Mouse (Mus musculus) kidney, embryonic 15.5 days (tissue): ENCODE measurements around the gene Gm42417. TPM values are rescaled to one million over a fixed set of nuclear protein-coding genes. Genes with fewer than 3 reads are reported as not detected.
A peak's percentile ranks its signal among the peaks of the same experiment; 100 is the strongest.

ENCODE experiments used
- ATAC-seq: fragments of 200-750 bp; cut with Nextera tagmentation; replicated peaks from 2 replicates; pipeline ENCODE4 v1.8.0; 2017; ENCODE audit warnings: moderate TSS enrichment; ENCODE audit not compliant: low FRiP score
- H3K27ac ChIP-seq: fragments of 300-500 bp; sonication (generic); 2 replicates; pipeline ENCODE4 v1.5.1; 2015; ENCODE audit warnings: mild to moderate bottlenecking, inconsistent platforms
- H3K27me3 ChIP-seq: fragments of 300-500 bp; sonication (generic); 2 replicates; pipeline ENCODE4 v1.6.1; 2015; ENCODE audit warnings: inconsistent platforms
- H3K36me3 ChIP-seq: fragments of 300-500 bp; sonication (generic); 2 replicates; pipeline ENCODE4 v1.6.1; 2015; ENCODE audit warnings: inconsistent platforms
- H3K4me1 ChIP-seq: fragments of 300-500 bp; sonication (generic); 2 replicates; pipeline ENCODE4 v1.6.1; 2015; ENCODE audit warnings: inconsistent platforms
- H3K4me2 ChIP-seq: fragments of 300-500 bp; sonication (generic); 2 replicates; pipeline ENCODE4 v1.6.1; 2015; ENCODE audit warnings: moderate library complexity, mild to moderate bottlenecking, inconsistent platforms
- H3K4me3 ChIP-seq: fragments of 300-500 bp; sonication (generic); replicated peaks from 2 replicates; pipeline ENCODE4 v1.5.1; 2015; ENCODE audit warnings: mild to moderate bottlenecking, inconsistent platforms
- H3K9ac ChIP-seq: fragments of 300-500 bp; sonication (generic); 2 replicates; pipeline ENCODE4 v1.6.1; 2015; ENCODE audit warnings: mild to moderate bottlenecking, inconsistent platforms
- H3K9me3 ChIP-seq: fragments of 300-500 bp; sonication (generic); replicated peaks from 2 replicates; pipeline ENCODE4 v1.6.1; 2016; ENCODE audit warnings: inconsistent platforms
- WGBS: fragments of 180-500 bp; shearing (Covaris S2); methylation state at CpG from one replicate; pipeline ENCODE4 v1.1.7; 2015; ENCODE audit warnings: mixed read lengths; 5-methylcytosine and 5-hydroxymethylcytosine counted together
- polyA plus RNA-seq: library from polyadenylated mRNA; unstranded; fragments of >200 nt; fragmentation: Nextera tagmentation; extraction: Ambion mirVana; gene quantifications from 2 replicates; pipeline ENCODE4 v1.2.1, GENCODE M21; 2015

The Gm42417 gene
- polyA plus RNA-seq = 0.32 and 0.75 TPM in 2 replicates

DNA sequence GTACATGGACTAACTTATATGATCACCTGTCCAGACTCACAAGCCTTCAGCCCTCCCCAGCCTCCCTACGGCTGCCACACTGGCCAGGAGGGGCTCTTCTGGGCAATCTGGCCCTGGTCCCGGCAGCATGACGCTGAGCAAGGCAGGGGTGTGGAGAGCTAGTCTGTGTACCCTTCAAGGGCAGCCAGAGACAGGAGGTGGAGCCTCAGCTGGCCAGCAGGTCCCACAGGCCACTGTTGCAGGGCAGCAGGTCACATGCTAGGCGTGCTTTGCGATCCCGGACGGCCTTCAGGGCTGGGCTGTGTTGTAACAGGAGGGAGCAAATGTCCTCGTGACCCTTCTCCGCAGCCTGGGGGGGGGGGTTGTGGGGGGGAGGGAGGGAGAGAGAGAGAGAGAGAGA lies at the start of gene Gm42417:
TSS of gene Gm42417 (minus strand) at position 244 of the 400 bp plus-strand sequence.
- H3K9me3 ChIP-seq = no peaks in the 10 kb centered on the region

GRCm38 (mm10) chr1:36587860-36588259 lies 48.6 kb upstream of the Gm42417 start:
- Histone ChIP-seq H3K9me3 (no peaks in the 10 kb centered on the region), H3K27me3 (no peaks in the 10 kb centered on the region), H3K4me1 (peaks cover 64% of the 10 kb centered on the region), H3K27ac (peak overlapping the region; percentile 81; the same call in 1 of the 2 replicates), H3K36me3 (no peaks in the 10 kb centered on the region), H3K4me2 (no peak overlapping the region), H3K4me3 (no peak overlapping the region), H3K9ac (no peak overlapping the region)
- WGBS = 91% methylated on average over 6 of the region's 6 CpGs
- no peak for ATAC-seq

More for the DNA sequence above, at the start of gene Gm42417:
- 0 out of 2 replicates have a peak, but pooled peaks cover 1% of the 10 kb centered on the region for H3K4me1 ChIP-seq
- H3K4me3 ChIP-seq = no peak within 1 kb of the TSS
- WGBS = 40% methylated on average over 9 of the region's 9 CpGs
- H3K36me3 ChIP-seq = peaks cover 59% of the 10 kb centered on the region
- ATAC-seq = no peak; the same call in 1 of the 2 replicates
- no peak within 1 kb of the TSS for H3K4me2 ChIP-seq
- H3K9ac ChIP-seq = no peak within 1 kb of the TSS
- no peak within 1 kb of the TSS for H3K27ac ChIP-seq
- no peaks in the 10 kb centered on the region for H3K27me3 ChIP-seq

GRCm38 (mm10) chr1:36586288-36586687 lies 47.1 kb upstream of the Gm42417 start:
- no peak for ATAC-seq
- Histone ChIP-seq H3K9me3 (no peaks in the 10 kb centered on the region), H3K27ac (no peak overlapping the region), H3K27me3 (no peaks in the 10 kb centered on the region), H3K4me3 (no peak overlapping the region), H3K4me1 (peaks cover 69% of the 10 kb centered on the region), H3K9ac (no peak overlapping the region), H3K4me2 (no peak overlapping the region), H3K36me3 (no peaks in the 10 kb centered on the region)
- 19% methylated on average over 4 of the region's 4 CpGs for WGBS

- Histone ChIP-seq H3K4me1 (peaks cover 72% of the 10 kb centered on the region), H3K27me3 (no peaks in the 10 kb centered on the region), H3K9me3 (no peaks in the 10 kb centered on the region), H3K4me2 (no peak overlapping the region), H3K36me3 (no peaks in the 10 kb centered on the region), H3K9ac (no peak overlapping the region), H3K27ac (no peak overlapping the region), H3K4me3 (no peak overlapping the region)
- WGBS = 72% methylated on average over 8 of the region's 8 CpGs
- no peak for ATAC-seq
Measured at GRCm38 (mm10) chr1:36583408-36584116, 44.3 kb upstream of the Gm42417 start.

DNA sequence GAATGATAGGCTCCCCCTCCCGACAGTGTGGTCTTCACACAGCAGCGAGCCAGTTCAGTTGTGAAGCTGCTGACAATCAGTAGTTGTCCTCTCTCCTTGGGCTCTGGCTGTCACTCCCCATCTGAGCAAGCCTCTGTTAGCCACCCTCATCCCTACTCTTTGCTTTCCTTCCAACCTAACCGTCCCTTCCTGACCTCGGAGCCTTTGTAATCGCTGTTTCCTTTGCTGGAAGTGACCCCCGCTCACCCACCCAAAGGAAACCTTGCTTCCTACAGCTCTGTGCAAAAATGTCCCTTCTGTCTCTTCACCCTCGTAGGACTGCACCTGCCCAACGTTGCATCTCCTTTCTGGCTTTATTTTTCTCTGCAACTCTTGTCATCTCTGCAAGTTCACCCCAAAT lies 43.0 kb upstream of the Gm42417 start:
- Histone ChIP-seq H3K27me3 (no peaks in the 10 kb centered on the region), H3K4me1 (peaks cover 75% of the 10 kb centered on the region)
- no peak for ATAC-seq

DNA sequence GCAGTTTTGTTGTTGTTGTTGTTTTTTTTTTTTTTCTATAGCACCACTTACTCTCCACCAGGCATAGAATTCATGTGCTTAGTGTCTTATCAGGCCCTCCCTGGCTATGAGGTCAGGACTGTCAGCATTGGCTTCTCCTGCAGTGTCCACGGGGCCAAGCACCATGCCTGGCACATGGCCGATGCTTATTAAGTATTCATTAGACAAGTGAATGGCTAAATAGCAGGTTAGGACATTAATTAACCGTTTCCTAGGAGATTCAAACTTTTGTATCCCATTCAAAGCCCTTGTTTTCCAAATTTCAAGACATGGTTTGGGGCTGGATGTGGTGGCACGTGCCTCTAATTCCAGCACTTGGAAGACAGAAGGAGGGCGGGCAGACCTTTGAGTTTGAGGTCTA lies 42.0 kb upstream of the Gm42417 start:
- H3K27ac ChIP-seq = peak overlapping the region; percentile 95
- WGBS = 72% methylated on average over 5 of the region's 5 CpGs
- no peak overlapping the region for H3K4me2 ChIP-seq
- H3K4me3 ChIP-seq = no peak overlapping the region
- no peaks in the 10 kb centered on the region for H3K9me3 ChIP-seq
- no peaks in the 10 kb centered on the region for H3K36me3 ChIP-seq
- H3K9ac ChIP-seq = no peak overlapping the region
- H3K4me1 ChIP-seq = peaks cover 78% of the 10 kb centered on the region
- no peak for ATAC-seq
- no peaks in the 10 kb centered on the region for H3K27me3 ChIP-seq

More for the DNA sequence above, 43.0 kb upstream of the Gm42417 start:
- H3K27ac ChIP-seq = no peak overlapping the region
- H3K9ac ChIP-seq = no peak overlapping the region
- no peaks in the 10 kb centered on the region for H3K9me3 ChIP-seq
- H3K4me2 ChIP-seq = no peak overlapping the region
- H3K4me3 ChIP-seq = no peak overlapping the region
- WGBS = 71% methylated on average over 8 of the region's 8 CpGs
- H3K36me3 ChIP-seq = no peaks in the 10 kb centered on the region

- Histone ChIP-seq H3K36me3 (no peaks in the 10 kb centered on the region), H3K9me3 (no peaks in the 10 kb centered on the region), H3K9ac (peak overlapping the region; percentile 19; the same call in 1 of the 2 replicates), H3K4me3 (peak overlapping the region; percentile 20), H3K27me3 (no peaks in the 10 kb centered on the region), H3K4me2 (peak overlapping the region; percentile 50), H3K27ac (peak overlapping the region; percentile 95), H3K4me1 (peaks cover 79% of the 10 kb centered on the region)
- peak; percentile 92 for ATAC-seq
- 1% methylated on average over 17 of the region's 17 CpGs for WGBS
Measured at GRCm38 (mm10) chr1:36580384-36581207, 41.4 kb upstream of the Gm42417 start.

GRCm38 (mm10) chr1:36579974-36580383 lies 40.8 kb upstream of the Gm42417 start:
- H3K27me3 ChIP-seq = no peaks in the 10 kb centered on the region
- peak overlapping the region; percentile 20 for H3K4me3 ChIP-seq
- 17% methylated on average over 6 of the region's 6 CpGs for WGBS
- H3K36me3 ChIP-seq = no peaks in the 10 kb centered on the region
- H3K9ac ChIP-seq = 0 out of 2 replicates have a peak overlapping the region, but pooled peaks have one; percentile 19
- peak overlapping the region; percentile 95 for H3K27ac ChIP-seq
- peak overlapping the region; percentile 50 for H3K4me2 ChIP-seq
- H3K4me1 ChIP-seq = peaks cover 81% of the 10 kb centered on the region
- ATAC-seq = peak; percentile 74
- no peaks in the 10 kb centered on the region for H3K9me3 ChIP-seq

- H3K4me2 ChIP-seq = no peak overlapping the region
- no peaks in the 10 kb centered on the region for H3K9me3 ChIP-seq
- no peaks in the 10 kb centered on the region for H3K27me3 ChIP-seq
- no peak overlapping the region for H3K9ac ChIP-seq
- H3K27ac ChIP-seq = no peak overlapping the region
- 49% methylated on average over 6 of the region's 6 CpGs for WGBS
- peaks cover 92% of the 10 kb centered on the region for H3K4me1 ChIP-seq
- H3K36me3 ChIP-seq = no peaks in the 10 kb centered on the region
- no peak for ATAC-seq
- H3K4me3 ChIP-seq = no peak overlapping the region
Measured at GRCm38 (mm10) chr1:36576991-36577675, 37.9 kb upstream of the Gm42417 start.

DNA sequence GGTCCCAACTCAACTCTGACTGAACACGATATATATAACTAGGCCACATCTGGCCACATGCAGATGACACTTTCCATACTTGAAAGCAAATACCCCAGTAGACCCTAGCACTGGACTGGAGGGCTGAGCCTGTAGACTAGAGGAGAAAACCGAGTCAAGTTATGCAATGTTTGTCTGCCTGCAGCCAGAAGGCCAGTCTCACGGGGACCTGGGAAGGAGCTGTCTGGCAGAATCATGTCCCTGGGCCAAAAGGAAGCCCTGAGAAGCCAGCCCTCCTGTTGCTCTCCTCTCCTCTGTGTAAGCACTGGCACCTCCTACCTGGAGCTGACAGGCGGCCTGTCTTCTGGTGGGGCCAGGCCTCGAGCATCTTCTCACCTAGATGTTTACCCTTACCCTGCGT lies 36.1 kb upstream of the Gm42417 start:
- H3K9me3 ChIP-seq = no peaks in the 10 kb centered on the region
- H3K27ac ChIP-seq = no peak overlapping the region
- H3K4me3 ChIP-seq = no peak overlapping the region
- no peak overlapping the region for H3K4me2 ChIP-seq
- H3K27me3 ChIP-seq = no peaks in the 10 kb centered on the region
- H3K4me1 ChIP-seq = peaks cover 91% of the 10 kb centered on the region
- 54% methylated on average over 6 of the region's 6 CpGs for WGBS
- no peak for ATAC-seq
- H3K36me3 ChIP-seq = no peaks in the 10 kb centered on the region
- no peak overlapping the region for H3K9ac ChIP-seq

GRCm38 (mm10) chr1:36574196-36574955 lies 35.1 kb upstream of the Gm42417 start:
- Histone ChIP-seq H3K27ac (0 out of 2 replicates have a peak overlapping the region, but pooled peaks have one; percentile 35), H3K4me3 (no peak overlapping the region), H3K27me3 (no peaks in the 10 kb centered on the region), H3K4me2 (no peak overlapping the region), H3K36me3 (no peaks in the 10 kb centered on the region), H3K9ac (no peak overlapping the region), H3K4me1 (peaks cover 91% of the 10 kb centered on the region), H3K9me3 (no peaks in the 10 kb centered on the region)
- WGBS = 81% methylated on average over 5 of the region's 5 CpGs
- ATAC-seq = no peak
